Comparison of ENCODE assay signal across 8 mouse cellular contexts in the genomic region with DNA sequence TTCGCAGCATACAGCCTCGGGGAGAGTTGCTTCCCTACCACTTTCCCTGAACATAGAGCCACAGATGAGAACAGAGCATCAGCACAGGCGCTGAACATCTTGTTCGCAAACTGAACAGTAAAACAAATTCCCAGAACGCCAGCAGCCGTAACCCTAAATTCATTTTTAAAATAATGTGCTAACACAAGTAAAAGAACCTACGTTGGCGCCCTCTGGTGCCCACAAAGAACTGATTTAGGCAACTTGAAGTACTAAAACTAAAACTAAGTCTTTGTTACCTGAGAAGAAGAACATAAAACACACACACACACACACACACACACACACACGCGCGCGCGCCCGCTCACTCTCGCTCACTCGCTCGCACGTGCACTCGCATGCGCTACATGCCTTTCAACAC.
DNase-seq lines count a peak whose midpoint lies in the region; ATAC-seq lines count a peak whose summit lies in the region.

No protein-coding gene starts in this region.

- intact Hi-C loops in left cerebral cortex, postnatal 4 days (cut with DNase I), result loop anchor here (5.0 kb wide), 1 partner anchor 569 kb away; a partner anchor contains a TSS

- no peak; the same call in 1 of the 2 replicates for ATAC-seq in frontal cortex, adult (ENCODE audit: low TSS enrichment)
- no peak for ATAC-seq in megakaryocyte, adult 5-6 weeks (ENCODE audit: poor library complexity, severe bottlenecking)

- peak; percentile 8 to 84 for DNase-seq in frontal cortex, adult 2 months (ENCODE audit: extremely low spot score in 1 of 2, low spot score in 1 of 2)
- DNase-seq in urinary bladder, postnatal 25 days (ENCODE audit: low spot score), result peak; percentile 40
- DNase-seq in urinary bladder, postnatal 10 days (ENCODE audit: low spot score), result no peak
- DNase-seq in kidney, adult 8-10 months, result peak; percentile 2 to 41
- DNase-seq in left cerebral cortex, postnatal 4 days, result peak; percentile 39
- DNase-seq in telencephalon, adult 2 months (ENCODE audit: low read depth, low spot score), result peak; percentile 49
